Comparison of ENCODE assay signal across 29 mouse cellular contexts in genomic region chr1:164804751-164805435, GRCm38 (mm10). TPM values are rescaled to one million over a fixed set of nuclear protein-coding genes. Genes with fewer than 3 reads are reported as not detected.
A peak's percentile ranks its signal among the peaks of the same experiment; 100 is the strongest.
DNase-seq lines count a peak whose midpoint lies in the region; ATAC-seq lines count a peak whose summit lies in the region.
"Had no signal": no experiment of that assay in that cellular context is flagged by ENCODE, and none has a peak within 500 bp of the region (broad histone marks: within the 10 kb centered on the region; RNA-seq: fewer than 3 reads in every experiment).

No protein-coding gene starts in this region.

- 0 out of 2 replicates have a peak, but pooled peaks cover 6% of the 10 kb centered on the region for H3K4me1 ChIP-seq in hindbrain, embryonic 13.5 days (replicated peaks)
- no peaks in the 10 kb centered on the region for H3K4me1 ChIP-seq in hindbrain, embryonic 11.5 days (replicated peaks; ENCODE audit: control insufficient read depth, insufficient read depth, low read length)
- no peaks in the 10 kb centered on the region for H3K4me1 ChIP-seq in midbrain, embryonic 16.5 days (ENCODE audit: control insufficient read depth, insufficient read depth, low read length)
- no peaks in the 10 kb centered on the region for H3K4me1 ChIP-seq in midbrain, embryonic 11.5 days (ENCODE audit: control insufficient read depth, insufficient read depth, low read length)
- H3K4me1 ChIP-seq: heart, embryonic 10.5 days; heart, embryonic 15.5 days; limb, embryonic 13.5 days; lung, embryonic 15.5 days; midbrain, embryonic 12.5 days; neural tube, embryonic 12.5 days had no signal

- no peak overlapping the region for H3K9ac ChIP-seq in hindbrain, embryonic 13.5 days
- H3K9ac ChIP-seq in hindbrain, embryonic 11.5 days (ENCODE audit: low read depth, low read length), result no peak overlapping the region
- H3K9ac ChIP-seq in midbrain, embryonic 16.5 days (ENCODE audit: low read depth, low read length), result no peak overlapping the region
- H3K9ac ChIP-seq in midbrain, embryonic 11.5 days (ENCODE audit: low read length), result no peak overlapping the region
- H3K9ac ChIP-seq: heart, embryonic 15.5 days; limb, embryonic 13.5 days; lung, embryonic 15.5 days; midbrain, embryonic 12.5 days; neural tube, embryonic 12.5 days had no signal

- no peaks in the 10 kb centered on the region for H3K9me3 ChIP-seq in hindbrain, embryonic 13.5 days
- H3K9me3 ChIP-seq in hindbrain, embryonic 11.5 days (ENCODE audit: control insufficient read depth, low read length), result no peaks in the 10 kb centered on the region
- H3K9me3 ChIP-seq in midbrain, embryonic 16.5 days (replicated peaks; ENCODE audit: control insufficient read depth, low read length, poor library complexity, severe bottlenecking), result no peaks in the 10 kb centered on the region
- H3K9me3 ChIP-seq in midbrain, embryonic 11.5 days (ENCODE audit: control insufficient read depth, low read length), result no peaks in the 10 kb centered on the region
- H3K9me3 ChIP-seq: heart, embryonic 10.5 days; heart, embryonic 15.5 days; limb, embryonic 13.5 days; lung, embryonic 15.5 days; midbrain, embryonic 12.5 days; neural tube, embryonic 12.5 days had no signal

- no peaks in the 10 kb centered on the region for H3K27me3 ChIP-seq in hindbrain, embryonic 13.5 days
- no peaks in the 10 kb centered on the region for H3K27me3 ChIP-seq in hindbrain, embryonic 11.5 days (ENCODE audit: control insufficient read depth, insufficient read depth, low read length)
- H3K27me3 ChIP-seq in midbrain, embryonic 16.5 days (ENCODE audit: control insufficient read depth, insufficient read depth, low read depth, low read length), result no peaks in the 10 kb centered on the region
- H3K27me3 ChIP-seq in midbrain, embryonic 11.5 days (ENCODE audit: control insufficient read depth, insufficient read depth, low read length), result no peaks in the 10 kb centered on the region
- H3K27me3 ChIP-seq: heart, embryonic 15.5 days; limb, embryonic 13.5 days; lung, embryonic 15.5 days; midbrain, embryonic 12.5 days; neural tube, embryonic 12.5 days had no signal

- H3K4me2 ChIP-seq in hindbrain, embryonic 13.5 days, result no peak overlapping the region
- H3K4me2 ChIP-seq in hindbrain, embryonic 11.5 days (replicated peaks; ENCODE audit: low read depth, low read length), result no peak overlapping the region
- H3K4me2 ChIP-seq in midbrain, embryonic 16.5 days (ENCODE audit: low read length), result no peak overlapping the region
- no peak overlapping the region for H3K4me2 ChIP-seq in midbrain, embryonic 11.5 days
- H3K4me2 ChIP-seq: heart, embryonic 15.5 days; limb, embryonic 13.5 days; liver, embryonic 11.5 days; lung, embryonic 15.5 days; midbrain, embryonic 12.5 days; neural tube, embryonic 12.5 days had no signal

- no peak overlapping the region for H3K4me3 ChIP-seq in hindbrain, embryonic 13.5 days
- H3K4me3 ChIP-seq in hindbrain, embryonic 11.5 days (ENCODE audit: low read depth, low read length), result no peak overlapping the region
- H3K4me3 ChIP-seq in midbrain, embryonic 16.5 days (ENCODE audit: low read depth, low read length), result no peak overlapping the region
- no peak overlapping the region for H3K4me3 ChIP-seq in midbrain, embryonic 11.5 days (ENCODE audit: low read depth, low read length)
- H3K4me3 ChIP-seq: erythroblast, embryonic 14.5 days; heart, embryonic 10.5 days; heart, embryonic 15.5 days; layer of hippocampus, adult 2 months; limb, embryonic 13.5 days; lung, embryonic 15.5 days; midbrain, embryonic 12.5 days; neural tube, embryonic 12.5 days had no signal

- H3K27ac ChIP-seq in hindbrain, embryonic 13.5 days, result peak overlapping the region; percentile 40
- H3K27ac ChIP-seq in hindbrain, embryonic 11.5 days (ENCODE audit: low read depth, low read length), result no peak overlapping the region
- H3K27ac ChIP-seq in midbrain, embryonic 16.5 days (ENCODE audit: low read length), result no peak overlapping the region
- H3K27ac ChIP-seq in midbrain, embryonic 11.5 days (ENCODE audit: low read depth, low read length), result no peak overlapping the region
- H3K27ac ChIP-seq: heart, embryonic 10.5 days; heart, embryonic 15.5 days; layer of hippocampus, adult 2 months; limb, embryonic 13.5 days; lung, embryonic 15.5 days; midbrain, embryonic 12.5 days; neural tube, embryonic 12.5 days; stomach, postnatal 0 days had no signal

- DNase-seq in hindbrain, embryonic 11.5 days (ENCODE audit: low spot score), result no peak
- DNase-seq in midbrain, embryonic 11.5 days (ENCODE audit: low spot score, missing footprints), result no peak
- DNase-seq in brain, adult 2 months (ENCODE audit: low read depth, low spot score), result peak; percentile 57
- no peak for DNase-seq in left cerebral cortex, adult 18-20 months (ENCODE audit: low spot score in 2 of 2)
- no peak for DNase-seq in gastrocnemius, postnatal 25 days
- DNase-seq: adrenal gland, postnatal 25 days; cerebellum, adult 2 months; cerebellum, postnatal 14 days; gastrocnemius, postnatal 10 days; kidney, adult 11 months; kidney, postnatal 36 days; spleen, adult 18-20 months; thymus, adult 2 months; thymus, postnatal 36 days had no signal

- WGBS in hindbrain, embryonic 13.5 days, result 71% methylated on average over 10 of the region's 10 CpGs
- WGBS in hindbrain, embryonic 11.5 days, result 81% methylated on average over 10 of the region's 10 CpGs
- WGBS in midbrain, embryonic 16.5 days, result 68% methylated on average over 10 of the region's 10 CpGs
- WGBS in midbrain, embryonic 11.5 days, result 81% methylated on average over 10 of the region's 10 CpGs

- ATAC-seq in hindbrain, embryonic 13.5 days (ENCODE audit: low FRiP score), result 0 out of 2 replicates have a peak, but pooled peaks have one; percentile 50
- no peak for ATAC-seq in hindbrain, embryonic 11.5 days (ENCODE audit: low FRiP score)
- ATAC-seq in midbrain, embryonic 16.5 days, result 0 out of 2 replicates have a peak, but pooled peaks have one; percentile 51
- no peak for ATAC-seq in midbrain, embryonic 11.5 days (ENCODE audit: low FRiP score)
- ATAC-seq: inflammation-experienced regulatory T-cells, adult 6 months had no signal

- H3K36me3 ChIP-seq in hindbrain, embryonic 13.5 days, result no peaks in the 10 kb centered on the region
- no peaks in the 10 kb centered on the region for H3K36me3 ChIP-seq in hindbrain, embryonic 11.5 days (ENCODE audit: control insufficient read depth, insufficient read depth, low read length)
- no peaks in the 10 kb centered on the region for H3K36me3 ChIP-seq in midbrain, embryonic 16.5 days (ENCODE audit: control insufficient read depth, insufficient read depth, low read length)
- H3K36me3 ChIP-seq in midbrain, embryonic 11.5 days (ENCODE audit: control insufficient read depth, insufficient read depth, low read length), result no peaks in the 10 kb centered on the region
- H3K36me3 ChIP-seq: heart, embryonic 10.5 days; heart, embryonic 15.5 days; limb, embryonic 13.5 days; lung, embryonic 15.5 days; midbrain, embryonic 12.5 days; neural tube, embryonic 12.5 days had no signal

RNA-seq across cellular contexts. Expression of gene Dpt, which starts 8.4 kb away (rescaled TPM):
- polyA plus RNA-seq in hindbrain, embryonic 13.5 days (2015; fragmentation: Nextera tagmentation; extraction: Ambion mirVana), result 0.25 and 0.40 TPM in 2 replicates
- polyA plus RNA-seq in hindbrain, embryonic 11.5 days (2014; fragmentation: Nextera tagmentation; extraction: Ambion mirVana), result 0.12 and 0.14 TPM in 2 replicates
- polyA plus RNA-seq in midbrain, embryonic 16.5 days (2015; fragmentation: Nextera tagmentation; extraction: Ambion mirVana), result 0.11 and 0.38 TPM in 2 replicates
- polyA plus RNA-seq in midbrain, embryonic 11.5 days (2014; fragmentation: Nextera tagmentation; extraction: Ambion mirVana), result not detected in 2 replicates
- not detected for total RNA-seq in left cerebral cortex, adult 18-20 months (2021)
- 100 to 1,000 TPM in 1 of 2 experiments, 10 to 100 TPM in 1; 51.1 to 109 TPM for total RNA-seq in gastrocnemius, postnatal 25 days (2021)
- total RNA-seq: granulocyte monocyte progenitor cell, adult 5-6 weeks; layer of hippocampus, adult 2 months; megakaryocyte progenitor cell, adult 5-6 weeks had no signal
- polyA plus RNA-seq: heart, embryonic 10.5 days; liver, embryonic 11.5 days; midbrain, embryonic 12.5 days had no signal

Comparison
In these comparisons a context has a peak if more than half of its experiments do, and no peak if none do; other contexts are left out.
1. ATAC-seq: peak in hindbrain, embryonic 13.5 days (single experiment) and midbrain, embryonic 16.5 days (single experiment); none in hindbrain, embryonic 11.5 days (single experiment) and midbrain, embryonic 11.5 days (single experiment).